Mouse (Mus musculus) urinary bladder, adult 2 months (tissue): ENCODE measurements around the gene Hist1h4m. TPM values are rescaled to one million over a fixed set of nuclear protein-coding genes. Genes with fewer than 3 reads are reported as not detected.
"Not testable (repeated sequence)": the region's sequence is repeated elsewhere in the genome, so short reads cannot be mapped to it uniquely, and the experiment has no call there.

Source experiments
- DNase-seq: peaks from one replicate; pipeline ENCODE4 v3.0.0; 2022; ENCODE audit warnings: low spot score
- polyA plus RNA-seq: library from polyadenylated mRNA; depleted of rRNA; stranded (reverse); fragments of >200 nt; gene quantifications from 2 replicates; pipeline ENCODE4 v1.2.3, GENCODE M21; 2012; rRNA removed

The Hist1h4m gene
- not detected in 2 replicates for polyA plus RNA-seq

GRCm38 (mm10) chr13:21811539-21811938, at the start of gene Hist1h4m:
Hist1h4m (plus strand) TSS chr13:21811746.
- DNase-seq = not testable (repeated sequence)

- no peak for DNase-seq
These were observed 32.5 kb upstream of the Hist1h4m start for GRCm38 (mm10) chr13:21778814-21779766.

GRCm38 (mm10) chr13:21779767-21780731, 31.5 kb upstream of the Hist1h4m start, which contains the start of gene Hist1h1b:
Hist1h1b (minus strand) TSS chr13:21780625.
- peak; percentile 27 for DNase-seq

GRCm38 (mm10) chr13:21781021-21781555, 30.5 kb upstream of the Hist1h4m start:
- DNase-seq = no peak

GRCm38 (mm10) chr13:21781639-21782038, 29.9 kb upstream of the Hist1h4m start:
- no peak for DNase-seq

GRCm38 (mm10) chr13:21782361-21783254, 28.9 kb upstream of the Hist1h4m start:
- DNase-seq = not testable (repeated sequence)

GRCm38 (mm10) chr13:21783255-21783617, 28.3 kb upstream of the Hist1h4m start, which contains the start of gene Hist1h3i:
Hist1h3i (minus strand) TSS chr13:21783370.
- no peak for DNase-seq

- no peak for DNase-seq
These were observed 27.8 kb upstream of the Hist1h4m start for GRCm38 (mm10) chr13:21783734-21784161.

- DNase-seq = no peak
These were observed 27.2 kb upstream of the Hist1h4m start for GRCm38 (mm10) chr13:21784311-21784710.

- no peak for DNase-seq
These were observed 25.2 kb upstream of the Hist1h4m start for GRCm38 (mm10) chr13:21786189-21786898.

- peak; percentile 52 for DNase-seq
These were observed 24.5 kb upstream of the Hist1h4m start, which contains the start of the genes Hist1h2an and Hist1h2bp for GRCm38 (mm10) chr13:21786899-21787629. Hist1h2an (minus strand) TSS chr13:21787218. Hist1h2bp (plus strand) TSS chr13:21787461.

- DNase-seq = no peak
These were observed 23.6 kb upstream of the Hist1h4m start for GRCm38 (mm10) chr13:21787760-21788593.

- DNase-seq = no peak
These were observed 21.6 kb upstream of the Hist1h4m start for GRCm38 (mm10) chr13:21789925-21790324.

GRCm38 (mm10) chr13:21790601-21791283, 20.8 kb upstream of the Hist1h4m start:
- no peak for DNase-seq

- DNase-seq = no peak
These were observed 16.0 kb upstream of the Hist1h4m start for GRCm38 (mm10) chr13:21795584-21795983.

- DNase-seq = not testable (repeated sequence)
These were observed 14.4 kb upstream of the Hist1h4m start for GRCm38 (mm10) chr13:21797163-21797562.

GRCm38 (mm10) chr13:21803058-21803457, 8.5 kb upstream of the Hist1h4m start:
- not testable (repeated sequence) for DNase-seq
